Mouse (Mus musculus) cortical plate, adult 2 months (tissue): ENCODE data around the gene Klhl33.

Experiments used
- CTCF ChIP-seq: fragments of 200-500 bp; IDR thresholded peaks from 2 replicates; pipeline ENCODE4 v1.5.1; 2011; ENCODE audit warnings: mild to moderate bottlenecking, control low read depth, low read length; ENCODE audit not compliant: insufficient read depth; ENCODE audit errors: extremely low read depth
- POLR2A ChIP-seq: fragments of 200-500 bp; IDR thresholded peaks from 2 replicates; pipeline ENCODE4 v1.6.1; 2011; ENCODE audit warnings: mild to moderate bottlenecking, low read length, control low read depth; ENCODE audit not compliant: insufficient read depth; ENCODE audit errors: extremely low read depth

- no peak for TF ChIP-seq POLR2A
- no peak for TF ChIP-seq CTCF
Measured at GRCm38 (mm10) chr14:50876236-50876950, 20.9 kb downstream of the Klhl33 start.
